Mouse (Mus musculus) limb, embryonic 13.5 days (tissue): ENCODE results near the gene Tctn3. TPM values are rescaled to one million over a fixed set of nuclear protein-coding genes. Genes with fewer than 3 reads are reported as not detected.
A peak's percentile ranks its signal among the peaks of the same experiment; 100 is the strongest.

Experiments used
- ATAC-seq: fragments of 200-750 bp; cut with Nextera tagmentation; 2 replicates; pipeline ENCODE4 v1.8.0; 2017; ENCODE audit warnings: low read depth, moderate number of reproducible peaks, moderate TSS enrichment; ENCODE audit not compliant: low FRiP score
- H3K27ac ChIP-seq: fragments of 300-500 bp; sonication (generic); 2 replicates; pipeline ENCODE4 v1.5.1; 2015; ENCODE audit warnings: inconsistent platforms, mild to moderate bottlenecking, moderate library complexity
- H3K27me3 ChIP-seq: fragments of 300-500 bp; sonication (generic); 2 replicates; pipeline ENCODE4 v1.6.1; 2015; ENCODE audit warnings: mild to moderate bottlenecking, inconsistent platforms
- H3K36me3 ChIP-seq: fragments of 300-500 bp; sonication (generic); 2 replicates; pipeline ENCODE4 v1.6.1; 2015; ENCODE audit warnings: inconsistent platforms, mild to moderate bottlenecking, moderate library complexity
- H3K4me1 ChIP-seq: fragments of 300-500 bp; sonication (generic); 2 replicates; pipeline ENCODE4 v1.6.1; 2015; ENCODE audit warnings: inconsistent platforms
- H3K4me2 ChIP-seq: fragments of 300-500 bp; sonication (generic); replicated peaks from 2 replicates; pipeline ENCODE4 v1.6.1; 2015; ENCODE audit warnings: inconsistent platforms, mild to moderate bottlenecking, moderate library complexity
- H3K4me3 ChIP-seq: fragments of 300-500 bp; sonication (generic); 2 replicates; pipeline ENCODE4 v1.5.1; 2015; ENCODE audit warnings: moderate library complexity, mild to moderate bottlenecking, inconsistent platforms
- H3K9ac ChIP-seq: fragments of 300-500 bp; sonication (generic); 2 replicates; pipeline ENCODE4 v1.6.1; 2015; ENCODE audit warnings: mild to moderate bottlenecking, inconsistent platforms
- H3K9me3 ChIP-seq: fragments of 300-500 bp; sonication (generic); 2 replicates; pipeline ENCODE4 v1.6.1; 2016; ENCODE audit warnings: inconsistent platforms
- WGBS: fragments of 180-500 bp; shearing (Covaris S2); methylation state at CpG from one replicate; pipeline ENCODE4 v1.1.7; 2015; 5-methylcytosine and 5-hydroxymethylcytosine counted together
- polyA plus RNA-seq: library from polyadenylated mRNA; unstranded; fragments of >200 nt; fragmentation: Nextera tagmentation; extraction: Ambion mirVana; gene quantifications from 2 replicates; pipeline ENCODE4 v1.2.1, GENCODE M21; 2015

Gene Tctn3
- 13.4 and 14.6 TPM in 2 replicates for polyA plus RNA-seq

DNA sequence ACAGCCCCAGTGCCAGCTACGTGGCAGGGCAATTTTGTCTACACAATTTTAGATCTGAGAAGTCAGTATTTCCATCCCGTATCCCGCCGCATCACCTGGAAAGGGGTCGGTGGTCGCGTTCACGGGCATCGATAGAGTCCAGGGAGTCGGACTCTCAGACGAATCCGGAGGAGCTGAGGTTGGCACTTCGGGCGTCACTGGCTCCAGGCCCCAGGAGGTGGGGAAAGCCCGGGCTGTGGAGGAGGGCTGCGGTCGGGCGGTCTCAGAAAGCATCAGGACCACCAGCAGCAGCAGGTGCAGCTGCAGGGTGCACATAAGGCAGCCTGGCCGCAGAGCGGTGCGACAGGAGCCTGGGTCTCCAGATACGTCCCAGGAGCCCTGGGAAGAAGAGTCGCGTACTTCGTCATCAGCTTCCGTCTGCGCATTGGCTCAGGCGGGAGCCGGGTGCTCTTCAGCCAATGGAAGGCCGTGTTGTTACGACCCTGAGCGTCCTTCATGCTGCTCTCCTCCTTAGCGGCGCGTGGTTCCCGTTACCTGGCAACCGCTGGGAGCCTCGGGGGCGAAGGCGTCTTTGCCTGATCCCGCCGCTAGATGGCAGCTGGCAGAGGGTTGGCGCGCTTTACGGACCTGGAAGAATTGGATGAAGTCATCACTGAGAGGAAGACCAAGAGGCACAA, at the start of gene Tctn3, which contains the start of gene Entpd1:
Gene Tctn3, minus strand, starts transcription at position 404 of the 677 bp plus-strand sequence.
Gene Entpd1, plus strand, starts transcription at position 537 of the 677 bp plus-strand sequence.
- peaks cover 4% of the 10 kb centered on the region; the same call in 1 of the 2 replicates for H3K27me3 ChIP-seq
- peak within 1 kb of the TSS; percentile 79 for H3K4me2 ChIP-seq
- peak; percentile 100 for ATAC-seq
- no peak within 1 kb of the TSS for H3K27ac ChIP-seq
- peak within 1 kb of the TSS; percentile 72 for H3K9ac ChIP-seq
- peak within 1 kb of the TSS; percentile 82 for H3K4me3 ChIP-seq
- whole genome bisulfite sequencing: under 1% methylated on average over 45 of the region's 45 CpGs
- peaks cover 6% of the 10 kb centered on the region for H3K4me1 ChIP-seq
- H3K36me3 ChIP-seq: peaks cover 29% of the 10 kb centered on the region
- no peaks in the 10 kb centered on the region for H3K9me3 ChIP-seq

DNA sequence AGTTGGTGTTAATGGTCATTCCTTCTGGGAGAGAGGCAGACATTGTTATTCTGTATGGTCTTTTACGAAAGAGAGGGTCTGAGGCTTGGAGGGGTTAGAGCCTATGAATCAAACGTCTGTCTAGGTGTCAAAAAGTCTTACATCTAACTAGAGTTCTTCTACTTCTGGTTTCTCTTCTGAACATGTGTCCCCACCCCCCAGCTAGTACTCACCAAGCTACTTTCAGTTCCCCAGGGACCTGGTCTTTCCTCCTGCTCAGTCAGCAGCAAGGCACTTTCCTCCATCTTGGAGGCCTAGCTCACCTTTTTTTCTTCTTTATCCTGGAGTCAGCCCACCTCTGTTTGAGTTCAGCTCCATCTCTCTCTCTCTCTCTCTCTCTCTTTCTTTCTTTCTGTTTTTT, 49.1 kb upstream of the Tctn3 start:
- Histone ChIP-seq H3K27ac (no peak overlapping the region), H3K4me2 (peak overlapping the region; percentile 66), H3K36me3 (no peaks in the 10 kb centered on the region), H3K4me3 (peak overlapping the region; percentile 39; the same call in 1 of the 2 replicates), H3K4me1 (peaks cover 28% of the 10 kb centered on the region), H3K27me3 (peaks cover 10% of the 10 kb centered on the region; the same call in 1 of the 2 replicates), H3K9ac (no peak overlapping the region), H3K9me3 (no peaks in the 10 kb centered on the region)
- ATAC-seq: no peak
- WGBS: 80% methylated on average over 2 of the region's 2 CpGs

DNA sequence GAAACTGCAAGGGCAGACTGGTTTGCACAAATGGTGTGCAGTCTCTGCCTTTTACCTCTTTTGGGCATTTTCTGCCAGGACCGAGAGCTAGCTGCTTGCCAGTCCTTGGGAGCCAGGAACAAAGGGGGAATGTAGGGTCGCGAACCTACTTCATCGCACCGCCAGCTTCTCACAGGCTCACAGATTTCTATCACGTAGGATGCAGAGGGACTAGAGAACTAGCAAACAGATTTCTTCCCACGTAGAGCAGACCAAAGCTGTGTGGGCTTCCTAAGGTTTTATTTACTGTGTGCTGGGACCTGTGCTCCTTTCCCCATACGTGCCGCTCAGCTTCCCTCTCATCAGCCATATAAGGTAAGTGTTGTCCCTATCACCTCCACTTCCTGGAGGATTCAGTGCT, 48.5 kb upstream of the Tctn3 start:
- peaks cover 28% of the 10 kb centered on the region for H3K4me1 ChIP-seq
- H3K4me2 ChIP-seq: peak overlapping the region; percentile 66
- peak overlapping the region; percentile 39 for H3K4me3 ChIP-seq
- no peaks in the 10 kb centered on the region for H3K9me3 ChIP-seq
- H3K27me3 ChIP-seq: peaks cover 12% of the 10 kb centered on the region; the same call in 1 of the 2 replicates
- peak overlapping the region; percentile 63 for H3K9ac ChIP-seq
- peak overlapping the region; percentile 28; the same call in 1 of the 2 replicates for H3K27ac ChIP-seq
- WGBS: 10% methylated on average over 9 of the region's 9 CpGs
- no peak for ATAC-seq
- H3K36me3 ChIP-seq: no peaks in the 10 kb centered on the region

DNA sequence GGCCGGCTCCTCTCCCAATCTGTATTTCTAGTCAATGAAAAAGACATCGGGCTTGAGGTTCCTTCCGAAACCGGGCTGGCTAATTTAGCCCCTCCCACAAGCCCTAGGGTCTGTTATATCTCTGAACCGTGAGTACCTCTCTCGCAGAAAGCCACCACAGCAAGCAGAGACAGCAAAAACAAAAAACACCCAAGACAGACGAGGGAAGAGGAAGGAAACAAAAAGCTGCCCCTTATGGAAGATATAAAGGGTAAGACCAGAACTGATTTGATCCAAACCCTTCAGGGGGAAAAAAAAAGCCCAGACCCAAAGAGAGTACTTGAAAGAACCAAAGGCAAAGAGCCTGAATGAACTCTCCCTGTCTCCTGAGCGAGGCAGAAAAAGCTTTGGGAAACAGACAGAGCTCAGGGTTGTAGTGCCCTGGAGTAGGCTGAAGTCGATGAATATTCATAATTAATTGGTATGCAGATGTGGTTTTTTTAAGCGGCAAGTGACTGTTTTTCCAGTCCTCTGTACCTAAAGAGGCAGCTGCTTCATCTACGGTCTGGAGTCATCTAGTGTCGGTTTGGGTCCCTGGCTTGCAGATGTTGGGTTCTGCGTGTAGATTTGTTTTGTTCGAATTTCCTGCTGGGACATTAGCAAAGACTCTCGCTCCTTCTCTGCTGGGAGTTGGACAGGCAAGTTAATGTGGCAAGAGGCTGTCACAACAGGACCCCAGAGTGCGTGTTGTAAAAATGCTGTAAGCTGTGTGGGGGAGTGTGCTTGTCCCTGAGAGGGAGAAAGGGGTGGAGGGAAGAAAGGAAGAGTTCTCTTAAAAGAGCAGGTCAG, 47.8 kb upstream of the Tctn3 start:
- WGBS: under 1% methylated on average over 16 of the region's 16 CpGs
- Histone ChIP-seq H3K36me3 (no peaks in the 10 kb centered on the region), H3K27ac (peak overlapping the region; percentile 28; the same call in 1 of the 2 replicates), H3K27me3 (peaks cover 12% of the 10 kb centered on the region; the same call in 1 of the 2 replicates), H3K4me3 (peak overlapping the region; percentile 39), H3K9ac (peak overlapping the region; percentile 63), H3K4me1 (peaks cover 28% of the 10 kb centered on the region), H3K4me2 (peak overlapping the region; percentile 66), H3K9me3 (no peaks in the 10 kb centered on the region)
- ATAC-seq: no peak; the same call in 1 of the 2 replicates

DNA sequence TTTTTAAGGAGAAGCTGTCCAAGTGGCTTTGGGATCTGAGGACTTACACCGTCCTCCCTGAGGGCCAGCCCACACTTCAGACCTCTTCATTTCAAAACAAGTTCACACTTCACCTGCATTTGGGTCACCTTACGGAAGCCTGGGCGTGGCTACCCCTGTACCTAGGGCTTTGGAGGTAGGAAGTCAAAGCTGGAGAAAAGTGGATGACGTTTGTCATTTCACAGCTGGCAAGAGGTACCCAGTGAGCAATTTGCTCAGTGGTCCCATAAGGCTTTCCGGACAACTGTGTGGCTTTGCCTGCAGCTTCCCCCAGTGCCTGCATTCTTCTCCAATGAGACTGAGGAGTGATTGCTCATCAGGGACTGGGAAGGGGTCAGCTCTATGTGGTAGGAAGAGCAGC, 46.9 kb upstream of the Tctn3 start:
- Histone ChIP-seq H3K4me3 (no peak overlapping the region), H3K27me3 (peaks cover 12% of the 10 kb centered on the region; the same call in 1 of the 2 replicates), H3K9me3 (no peaks in the 10 kb centered on the region), H3K9ac (no peak overlapping the region), H3K4me1 (peaks cover 28% of the 10 kb centered on the region), H3K4me2 (peak overlapping the region; percentile 66), H3K27ac (no peak overlapping the region), H3K36me3 (no peaks in the 10 kb centered on the region)
- ATAC-seq: no peak
- WGBS: 44% methylated on average over 5 of the region's 5 CpGs

DNA sequence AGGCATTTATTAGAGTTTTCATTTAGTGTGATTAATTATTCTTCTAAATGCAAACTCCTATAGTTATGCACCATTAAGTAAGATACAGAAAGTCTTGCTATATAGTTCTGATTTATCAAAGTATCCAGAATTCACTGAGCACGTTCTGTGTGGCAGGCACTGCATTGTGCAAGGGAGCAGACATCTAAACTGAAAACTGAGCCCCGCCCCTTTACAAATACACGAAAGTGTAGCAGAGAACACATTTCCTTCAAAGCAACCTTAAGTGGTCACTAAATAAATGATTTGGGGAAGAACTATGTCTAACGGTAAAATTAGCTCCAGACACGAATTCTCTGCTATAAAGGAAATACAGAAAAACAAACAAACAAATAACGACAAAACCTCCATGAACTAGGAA, 46.2 kb upstream of the Tctn3 start:
- no peaks in the 10 kb centered on the region for H3K36me3 ChIP-seq
- no peak overlapping the region for H3K9ac ChIP-seq
- 65% methylated on average over 6 of the region's 6 CpGs for WGBS
- H3K4me1 ChIP-seq: peaks cover 27% of the 10 kb centered on the region
- no peak overlapping the region for H3K4me3 ChIP-seq
- no peak for ATAC-seq
- H3K9me3 ChIP-seq: no peaks in the 10 kb centered on the region
- H3K4me2 ChIP-seq: no peak overlapping the region
- H3K27ac ChIP-seq: no peak overlapping the region
- H3K27me3 ChIP-seq: peaks cover 12% of the 10 kb centered on the region; the same call in 1 of the 2 replicates

DNA sequence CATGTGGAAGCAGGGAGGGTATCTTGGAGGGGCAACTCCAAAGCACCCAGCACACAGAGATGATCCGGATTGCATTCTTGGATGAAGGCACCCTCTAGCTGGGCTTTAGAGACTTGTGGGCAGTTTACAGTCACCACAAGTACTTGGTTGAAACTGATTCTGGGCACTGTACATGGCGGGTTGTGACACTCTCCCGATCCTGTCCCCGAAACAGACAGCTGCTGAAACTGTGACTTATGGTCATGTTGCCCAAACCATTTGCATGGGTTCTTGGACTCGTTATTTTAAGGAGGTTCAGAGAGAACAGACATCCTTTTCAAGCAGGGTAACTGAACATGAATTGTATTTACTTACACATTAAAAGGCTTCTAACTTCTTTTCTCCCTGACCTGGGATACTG, 44.2 kb upstream of the Tctn3 start:
- no peaks in the 10 kb centered on the region for H3K9me3 ChIP-seq
- no peak for ATAC-seq
- 84% methylated on average over 5 of the region's 5 CpGs for WGBS
- no peak overlapping the region for H3K4me2 ChIP-seq
- no peak overlapping the region for H3K9ac ChIP-seq
- H3K27ac ChIP-seq: no peak overlapping the region
- no peak overlapping the region for H3K4me3 ChIP-seq
- H3K36me3 ChIP-seq: no peaks in the 10 kb centered on the region
- H3K4me1 ChIP-seq: peaks cover 21% of the 10 kb centered on the region
- H3K27me3 ChIP-seq: peaks cover 12% of the 10 kb centered on the region; the same call in 1 of the 2 replicates

DNA sequence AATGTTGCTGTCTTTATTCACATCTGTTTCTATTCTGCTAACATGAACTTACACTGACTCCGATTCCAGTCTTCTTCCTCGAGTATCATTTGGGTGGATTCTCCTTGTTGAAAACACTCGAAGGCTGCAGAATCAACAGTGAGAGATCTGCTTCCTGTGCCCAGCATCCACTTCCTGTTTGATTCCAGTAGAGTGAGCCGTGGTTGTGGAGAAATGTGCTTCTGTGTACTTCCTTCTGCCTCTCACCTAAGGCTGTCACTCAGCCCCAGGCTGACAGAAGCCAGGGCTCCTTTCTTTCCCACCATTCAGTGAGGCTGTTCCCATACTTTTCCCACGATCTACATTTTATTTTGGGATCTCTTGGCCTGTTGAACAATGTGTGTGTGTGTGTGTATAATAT, 38.1 kb upstream of the Tctn3 start:
- no peak overlapping the region for H3K4me3 ChIP-seq
- WGBS: 59% methylated on average over 5 of the region's 5 CpGs
- H3K4me2 ChIP-seq: no peak overlapping the region
- no peaks in the 10 kb centered on the region for H3K9me3 ChIP-seq
- no peak for ATAC-seq
- no peaks in the 10 kb centered on the region for H3K36me3 ChIP-seq
- no peak overlapping the region for H3K27ac ChIP-seq
- peaks cover 18% of the 10 kb centered on the region for H3K4me1 ChIP-seq
- H3K27me3 ChIP-seq: no peaks in the 10 kb centered on the region
- no peak overlapping the region for H3K9ac ChIP-seq

DNA sequence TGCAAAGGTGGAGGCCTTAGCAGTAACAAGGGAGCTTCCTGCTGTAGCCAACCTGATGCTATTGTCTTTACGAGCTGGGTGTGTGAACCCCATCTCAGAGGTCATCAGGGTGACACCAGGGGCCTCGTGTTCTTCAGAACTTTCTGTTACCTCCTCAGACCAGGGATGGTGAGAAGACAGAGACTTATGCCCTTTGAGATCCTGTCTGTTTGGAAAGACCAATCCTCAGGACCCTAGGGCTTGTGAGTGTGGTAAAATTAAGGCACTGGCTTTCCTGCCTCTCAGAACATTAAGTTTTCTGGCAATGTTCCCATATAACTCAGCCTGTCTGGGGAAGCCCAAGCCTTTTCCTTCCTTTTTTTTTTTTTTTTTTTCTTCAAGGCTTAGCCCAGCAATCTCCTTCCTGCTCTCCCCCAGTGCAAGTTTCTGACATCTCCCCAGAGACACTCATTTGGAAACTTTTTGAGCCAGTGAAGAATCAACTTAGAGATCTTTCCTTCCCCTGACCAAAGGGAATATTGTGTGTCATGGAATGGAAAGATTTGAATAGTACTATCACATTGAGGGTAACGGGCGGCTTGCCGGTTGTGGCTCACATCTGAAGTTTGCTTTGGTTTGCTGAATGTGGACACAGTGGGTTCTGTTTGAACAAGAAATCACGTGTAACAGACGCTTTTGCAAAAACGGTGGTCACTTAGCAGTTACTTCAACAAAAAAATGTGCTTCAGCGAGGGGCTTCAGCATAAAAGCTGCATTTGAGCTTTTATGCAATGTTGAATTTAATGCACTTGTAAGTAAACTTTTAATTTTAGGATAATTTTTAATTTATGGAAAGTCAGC, 35.5 kb upstream of the Tctn3 start:
- Histone ChIP-seq H3K4me2 (no peak overlapping the region), H3K36me3 (no peaks in the 10 kb centered on the region), H3K27ac (0 out of 2 replicates have a peak overlapping the region, but pooled peaks have one; percentile 15), H3K9me3 (no peaks in the 10 kb centered on the region), H3K27me3 (no peaks in the 10 kb centered on the region), H3K4me3 (no peak overlapping the region), H3K9ac (no peak overlapping the region), H3K4me1 (peaks cover 18% of the 10 kb centered on the region)
- WGBS: 54% methylated on average over 9 of the region's 9 CpGs
- no peak; the same call in 1 of the 2 replicates for ATAC-seq

DNA sequence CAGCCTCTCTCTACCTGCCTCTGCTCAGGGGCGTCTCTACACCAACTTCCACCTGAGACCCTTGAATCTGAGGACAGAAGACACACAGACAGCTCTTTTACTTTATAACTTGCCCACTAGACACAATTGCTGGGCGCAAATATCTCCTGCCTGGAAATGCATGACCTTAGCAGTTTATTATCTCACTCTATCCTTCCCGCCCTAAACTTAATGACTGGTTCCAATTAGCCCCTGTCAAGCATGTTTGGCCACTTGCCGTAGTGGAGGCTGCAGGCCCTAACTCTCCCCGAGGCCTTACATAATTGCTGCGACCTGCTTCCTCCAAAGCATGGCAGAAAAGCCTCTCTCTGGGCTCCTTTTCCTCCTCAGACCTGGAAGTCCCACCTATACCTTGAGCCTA, 34.3 kb upstream of the Tctn3 start:
- no peaks in the 10 kb centered on the region for H3K27me3 ChIP-seq
- no peak overlapping the region for H3K4me3 ChIP-seq
- peaks cover 18% of the 10 kb centered on the region for H3K4me1 ChIP-seq
- no peaks in the 10 kb centered on the region for H3K36me3 ChIP-seq
- H3K9ac ChIP-seq: no peak overlapping the region
- H3K27ac ChIP-seq: no peak overlapping the region
- ATAC-seq: no peak
- no peak overlapping the region for H3K4me2 ChIP-seq
- WGBS: 22% methylated on average over 6 of the region's 6 CpGs
- no peaks in the 10 kb centered on the region for H3K9me3 ChIP-seq

DNA sequence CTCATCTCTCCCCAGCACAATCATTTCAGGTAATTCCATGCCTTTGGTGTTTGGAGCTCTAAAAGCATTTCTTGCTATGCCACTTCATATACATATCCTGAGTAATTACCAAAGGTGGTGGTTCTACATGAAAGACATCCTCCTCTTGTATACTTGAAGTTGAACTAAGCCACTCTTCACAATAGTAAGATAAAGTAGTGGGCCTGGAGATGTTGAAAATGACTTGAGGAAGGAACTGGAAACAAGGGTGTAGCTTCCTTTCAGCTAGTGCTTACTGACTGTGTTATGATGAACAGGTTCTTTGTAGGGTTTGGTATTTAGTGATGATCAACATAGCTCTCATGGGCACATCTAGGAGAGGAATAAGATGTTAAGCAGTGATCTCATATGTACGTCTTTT, 31.8 kb upstream of the Tctn3 start:
- no peaks in the 10 kb centered on the region for H3K27me3 ChIP-seq
- WGBS: 83% methylated on average over 1 of the region's 1 CpGs
- peaks cover 18% of the 10 kb centered on the region for H3K4me1 ChIP-seq
- H3K4me3 ChIP-seq: no peak overlapping the region
- H3K4me2 ChIP-seq: no peak overlapping the region
- no peaks in the 10 kb centered on the region for H3K36me3 ChIP-seq
- no peaks in the 10 kb centered on the region for H3K9me3 ChIP-seq
- no peak overlapping the region for H3K27ac ChIP-seq
- no peak overlapping the region for H3K9ac ChIP-seq
- no peak for ATAC-seq
